Mouse (Mus musculus): ENCODE measurements around the gene Rpap2. TPM values are rescaled to one million over a fixed set of nuclear protein-coding genes. Genes with fewer than 3 reads are reported as not detected.

Gene Rpap2
- 20.6 to 28.2 TPM (median 21.7 TPM) in 4 replicates for total RNA-seq (2023)

DNA sequence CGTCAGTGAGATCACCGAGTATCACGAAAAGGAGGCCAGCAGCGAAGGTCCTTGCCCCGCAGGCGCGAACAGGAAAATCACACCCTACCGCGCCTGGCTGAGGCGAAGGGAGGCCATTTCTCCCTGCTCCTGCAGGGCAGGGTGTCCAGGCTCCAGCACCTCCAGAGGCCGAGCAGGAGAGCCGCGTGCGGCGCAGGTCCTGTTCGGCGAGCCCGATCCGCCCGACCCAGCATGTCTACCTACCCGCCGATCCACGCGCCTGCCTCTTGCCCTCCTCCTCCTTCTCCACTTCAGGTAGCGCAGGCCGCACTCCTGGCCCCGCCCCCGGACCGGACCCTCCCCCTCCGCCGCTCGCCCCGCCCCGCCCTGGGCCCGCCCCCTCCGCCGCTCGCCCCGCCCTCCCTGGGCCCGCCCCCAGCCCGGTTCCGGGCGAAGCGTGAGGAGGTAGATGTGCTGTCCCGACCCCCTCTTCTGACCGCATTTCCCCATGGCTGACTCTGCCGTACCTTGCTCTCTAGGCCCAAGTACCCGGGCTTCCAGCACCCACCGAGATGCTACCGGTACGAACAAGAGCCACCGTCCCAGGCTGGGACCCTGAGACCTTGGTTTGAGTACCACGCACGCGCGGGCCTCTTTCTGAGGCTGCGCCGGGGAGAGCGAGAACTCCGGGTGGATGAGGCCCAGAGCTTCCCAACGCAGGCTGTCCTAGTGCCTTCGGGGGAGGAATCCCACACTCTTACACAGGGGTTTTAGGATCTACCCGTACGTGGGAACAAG is at the start of gene Rpap2, which contains the start of gene Glmn:
TSS of gene Rpap2 (plus strand) at position 73 of the 777 bp plus-strand sequence.
TSS of gene Glmn (minus strand) at position 588 of the 777 bp plus-strand sequence.

Other genes starting within 250 kb of the Rpap2 start
- not detected in 4 replicates for gene Ephx4, start 194.6 kb upstream of the Rpap2 start, total RNA-seq (2023)
- not detected in 4 replicates for gene Lpcat2b, start 165.8 kb upstream of the Rpap2 start, total RNA-seq (2023)
- gene Btbd8, start 159.4 kb upstream of the Rpap2 start, total RNA-seq (2023): 13.2 to 16.2 TPM (median 15.0 TPM) in 4 replicates
- gene Gm42669, start 89.8 kb upstream of the Rpap2 start, total RNA-seq (2023): 0.31 TPM in 1 of 4 replicates, not detected in the others
- gene 1700028K03Rik, start 62.7 kb upstream of the Rpap2 start, total RNA-seq (2023): 0.14 to 0.27 TPM (median 0.17 TPM) in 4 replicates
- 11.9 to 16.4 TPM (median 12.2 TPM) in 4 replicates for gene Glmn, start 515 bp downstream of the Rpap2 start, total RNA-seq (2023)
- 44.8 to 56.0 TPM (median 50.8 TPM) in 4 replicates for gene Gfi1, start 128.7 kb downstream of the Rpap2 start, total RNA-seq (2023)
- gene Ube2d2b, start 232.7 kb downstream of the Rpap2 start, total RNA-seq (2023): not detected in 4 replicates

Measured in B cell, adult 62 days (primary cell).